Mouse (Mus musculus) forebrain, embryonic 13.5 days (tissue): Measurements from ENCODE around the gene Gpc6. TPM values are rescaled to one million over a fixed set of nuclear protein-coding genes. Genes with fewer than 3 reads are reported as not detected.
A peak's percentile ranks its signal among the peaks of the same experiment; 100 is the strongest.

Experiments used
- ATAC-seq: fragments of 200-750 bp; cut with Nextera tagmentation; 2 replicates; pipeline ENCODE4 v1.8.0; 2017
- H3K27ac ChIP-seq: fragments of 300-500 bp; sonication (generic); 2 replicates; pipeline ENCODE4 v1.5.1; 2015; ENCODE audit warnings: inconsistent platforms, mild to moderate bottlenecking, moderate library complexity
- H3K27me3 ChIP-seq: fragments of 300-500 bp; sonication (generic); 2 replicates; pipeline ENCODE4 v1.6.1; 2015; ENCODE audit warnings: mild to moderate bottlenecking, inconsistent platforms
- H3K36me3 ChIP-seq: fragments of 300-500 bp; sonication (generic); 2 replicates; pipeline ENCODE4 v1.6.1; 2015; ENCODE audit warnings: mild to moderate bottlenecking, inconsistent platforms; ENCODE audit not compliant: poor library complexity, severe bottlenecking
- H3K4me1 ChIP-seq: fragments of 300-500 bp; sonication (generic); 2 replicates; pipeline ENCODE4 v1.6.1; 2015; ENCODE audit warnings: inconsistent platforms
- H3K4me2 ChIP-seq: fragments of 300-500 bp; sonication (generic); 2 replicates; pipeline ENCODE4 v1.6.1; 2015; ENCODE audit warnings: inconsistent platforms, mild to moderate bottlenecking, moderate library complexity
- H3K4me3 ChIP-seq: fragments of 300-500 bp; sonication (generic); 2 replicates; pipeline ENCODE4 v1.5.1; 2015; ENCODE audit warnings: mild to moderate bottlenecking, inconsistent platforms
- H3K9ac ChIP-seq: fragments of 300-500 bp; sonication (generic); 2 replicates; pipeline ENCODE4 v1.6.1; 2015; ENCODE audit warnings: mild to moderate bottlenecking, inconsistent platforms
- H3K9me3 ChIP-seq: fragments of 300-500 bp; sonication (generic); replicated peaks from 2 replicates; pipeline ENCODE4 v1.6.1; 2016; ENCODE audit warnings: inconsistent platforms
- WGBS: fragments of 180-500 bp; shearing (Covaris S2); methylation state at CpG from one replicate; pipeline ENCODE4 v1.1.7; 2015; 5-methylcytosine and 5-hydroxymethylcytosine counted together
- polyA plus RNA-seq: library from polyadenylated mRNA; unstranded; fragments of >200 nt; fragmentation: Nextera tagmentation; extraction: Ambion mirVana; gene quantifications from 2 replicates; pipeline ENCODE4 v1.2.1, GENCODE M21; 2015

The Gpc6 gene
- polyA plus RNA-seq, 1 experiment from 2014 or later = 20.0 TPM

GRCm38 (mm10) chr14:116974708-116975107 lies 49.6 kb downstream of the Gpc6 start:
- WGBS = 94% methylated on average over 3 of the region's 3 CpGs
- H3K9ac ChIP-seq = no peak overlapping the region
- H3K27ac ChIP-seq = no peak overlapping the region
- no peak overlapping the region for H3K4me3 ChIP-seq
- H3K4me2 ChIP-seq = no peak overlapping the region
- peaks cover 11% of the 10 kb centered on the region for H3K4me1 ChIP-seq
- H3K36me3 ChIP-seq = no peaks in the 10 kb centered on the region
- ATAC-seq = no peak
- no peaks in the 10 kb centered on the region for H3K27me3 ChIP-seq
- H3K9me3 ChIP-seq = no peaks in the 10 kb centered on the region

- Histone ChIP-seq H3K9me3 (no peaks in the 10 kb centered on the region), H3K4me2 (no peak overlapping the region), H3K9ac (no peak overlapping the region), H3K27ac (no peak overlapping the region), H3K27me3 (no peaks in the 10 kb centered on the region), H3K4me1 (peaks cover 15% of the 10 kb centered on the region), H3K4me3 (no peak overlapping the region), H3K36me3 (no peaks in the 10 kb centered on the region)
- no peak for ATAC-seq
- 86% methylated on average over 4 of the region's 4 CpGs for WGBS
These were observed 50.1 kb downstream of the Gpc6 start for GRCm38 (mm10) chr14:116975224-116975623.

GRCm38 (mm10) chr14:116977259-116977658 lies 52.1 kb downstream of the Gpc6 start:
- Histone ChIP-seq H3K4me1 (peaks cover 13% of the 10 kb centered on the region), H3K27me3 (no peaks in the 10 kb centered on the region), H3K4me2 (no peak overlapping the region), H3K27ac (no peak overlapping the region), H3K9ac (no peak overlapping the region), H3K36me3 (no peaks in the 10 kb centered on the region), H3K4me3 (no peak overlapping the region), H3K9me3 (no peaks in the 10 kb centered on the region)
- no peak for ATAC-seq
- WGBS = 90% methylated on average over 2 of the region's 2 CpGs

GRCm38 (mm10) chr14:116979714-116980382 lies 54.7 kb downstream of the Gpc6 start:
- H3K27ac ChIP-seq = no peak overlapping the region

GRCm38 (mm10) chr14:116981711-116982110 lies 56.6 kb downstream of the Gpc6 start:
- Histone ChIP-seq H3K4me1 (peaks cover 13% of the 10 kb centered on the region), H3K9me3 (no peaks in the 10 kb centered on the region), H3K4me3 (no peak overlapping the region), H3K27ac (no peak overlapping the region), H3K27me3 (no peaks in the 10 kb centered on the region), H3K9ac (no peak overlapping the region), H3K36me3 (no peaks in the 10 kb centered on the region), H3K4me2 (no peak overlapping the region)
- no peak for ATAC-seq
- 87% methylated on average over 4 of the region's 4 CpGs for WGBS

More at GRCm38 (mm10) chr14:116979714-116980382, 54.7 kb downstream of the Gpc6 start:
- Histone ChIP-seq H3K4me1 (peaks cover 13% of the 10 kb centered on the region), H3K27me3 (no peaks in the 10 kb centered on the region), H3K9me3 (no peaks in the 10 kb centered on the region), H3K9ac (no peak overlapping the region), H3K36me3 (no peaks in the 10 kb centered on the region), H3K4me3 (no peak overlapping the region), H3K4me2 (no peak overlapping the region)
- WGBS = 83% methylated on average over 10 of the region's 10 CpGs
- no peak for ATAC-seq

GRCm38 (mm10) chr14:116987341-116987740 lies 62.2 kb downstream of the Gpc6 start:
- H3K4me3 ChIP-seq = no peak overlapping the region
- 89% methylated on average over 3 of the region's 3 CpGs for WGBS
- peaks cover 8% of the 10 kb centered on the region for H3K9me3 ChIP-seq
- no peak overlapping the region for H3K9ac ChIP-seq
- no peaks in the 10 kb centered on the region for H3K4me1 ChIP-seq
- no peak overlapping the region for H3K27ac ChIP-seq
- H3K36me3 ChIP-seq = peaks cover 13% of the 10 kb centered on the region
- no peak overlapping the region for H3K4me2 ChIP-seq
- H3K27me3 ChIP-seq = no peaks in the 10 kb centered on the region
- ATAC-seq = no peak

- Histone ChIP-seq H3K9me3 (no peaks in the 10 kb centered on the region), H3K27me3 (no peaks in the 10 kb centered on the region), H3K27ac (no peak overlapping the region), H3K36me3 (no peaks in the 10 kb centered on the region), H3K9ac (no peak overlapping the region), H3K4me2 (no peak overlapping the region), H3K4me1 (peaks cover 11% of the 10 kb centered on the region), H3K4me3 (no peak overlapping the region)
- WGBS = 89% methylated on average over 1 of the region's 1 CpGs
- no peak for ATAC-seq
These were observed 75.3 kb downstream of the Gpc6 start for GRCm38 (mm10) chr14:117000376-117000775.

GRCm38 (mm10) chr14:117002313-117002712 lies 77.2 kb downstream of the Gpc6 start:
- Histone ChIP-seq H3K4me3 (no peak overlapping the region), H3K9ac (no peak overlapping the region), H3K4me2 (no peak overlapping the region), H3K27me3 (no peaks in the 10 kb centered on the region), H3K27ac (no peak overlapping the region), H3K36me3 (no peaks in the 10 kb centered on the region), H3K4me1 (peaks cover 11% of the 10 kb centered on the region), H3K9me3 (no peaks in the 10 kb centered on the region)
- 38% methylated on average over 8 of the region's 8 CpGs for WGBS
- ATAC-seq = peak; percentile 51; the same call in 1 of the 2 replicates

- Histone ChIP-seq H3K9me3 (no peaks in the 10 kb centered on the region), H3K27ac (no peak overlapping the region), H3K9ac (no peak overlapping the region), H3K27me3 (no peaks in the 10 kb centered on the region), H3K4me1 (peaks cover under 1% of the 10 kb centered on the region; the same call in 1 of the 2 replicates), H3K36me3 (no peaks in the 10 kb centered on the region), H3K4me2 (no peak overlapping the region), H3K4me3 (no peak overlapping the region)
- 49% methylated on average over 3 of the region's 3 CpGs for WGBS
- ATAC-seq = no peak
These were observed 83.7 kb downstream of the Gpc6 start for GRCm38 (mm10) chr14:117008781-117009180.

GRCm38 (mm10) chr14:117012969-117013368 lies 87.9 kb downstream of the Gpc6 start:
- H3K4me2 ChIP-seq = no peak overlapping the region
- 51% methylated on average over 1 of the region's 1 CpGs for WGBS
- H3K9me3 ChIP-seq = no peaks in the 10 kb centered on the region
- no peak overlapping the region for H3K4me3 ChIP-seq
- H3K36me3 ChIP-seq = no peaks in the 10 kb centered on the region
- ATAC-seq = peak; percentile 86
- no peak overlapping the region; the same call in 1 of the 2 replicates for H3K27ac ChIP-seq
- H3K4me1 ChIP-seq = peaks cover 20% of the 10 kb centered on the region
- no peaks in the 10 kb centered on the region for H3K27me3 ChIP-seq
- H3K9ac ChIP-seq = no peak overlapping the region

- WGBS = 30% methylated on average over 3 of the region's 3 CpGs
- Histone ChIP-seq H3K4me3 (no peak overlapping the region), H3K9ac (no peak overlapping the region), H3K4me1 (peaks cover 24% of the 10 kb centered on the region), H3K4me2 (no peak overlapping the region), H3K9me3 (no peaks in the 10 kb centered on the region), H3K27me3 (no peaks in the 10 kb centered on the region), H3K27ac (peak overlapping the region; percentile 6; the same call in 1 of the 2 replicates), H3K36me3 (no peaks in the 10 kb centered on the region)
- ATAC-seq = no peak
These were observed 88.5 kb downstream of the Gpc6 start for GRCm38 (mm10) chr14:117013554-117014117.

GRCm38 (mm10) chr14:117015333-117015922 lies 90.3 kb downstream of the Gpc6 start:
- Histone ChIP-seq H3K9ac (no peak overlapping the region), H3K36me3 (no peaks in the 10 kb centered on the region), H3K27ac (no peak overlapping the region), H3K4me3 (no peak overlapping the region), H3K9me3 (no peaks in the 10 kb centered on the region), H3K27me3 (no peaks in the 10 kb centered on the region), H3K4me2 (no peak overlapping the region), H3K4me1 (peaks cover 35% of the 10 kb centered on the region)
- WGBS = 4% methylated on average over 4 of the region's 4 CpGs
- ATAC-seq = no peak; the same call in 1 of the 2 replicates
